Mouse (Mus musculus): ENCODE results near the gene Fmnl1.

GRCm38 (mm10) chr11:103235702-103236101 is 64.8 kb downstream of the Fmnl1 start:
- TF ChIP-seq CTCF (IDR thresholded peaks at IDR 0.05; ENCODE audit: borderline replicate concordance, insufficient read depth, low read depth, low read length), result no peak
- no peak for TF ChIP-seq POLR2A (IDR thresholded peaks at IDR 0.05; ENCODE audit: borderline replicate concordance, insufficient read depth, low read length)

Measured in cerebellum, adult 2 months (tissue).